Mouse (Mus musculus) stomach, postnatal 0 days (tissue): ENCODE measurements around the gene Fxn.

Source experiments
- CTCF ChIP-seq: IDR thresholded peaks from 2 replicates; pipeline ENCODE4 v1.5.1; 2016; ENCODE audit warnings: antibody characterized with exemption, low read depth, mild to moderate bottlenecking, moderate library complexity
- EP300 ChIP-seq: optimal IDR thresholded peaks from 2 replicates; pipeline ENCODE3; 2016; ENCODE audit warnings: antibody characterized with exemption

- TF ChIP-seq CTCF (no peak), EP300 (no peak)
Measured at GRCm38 (mm10) chr19:24271326-24271725, 9.1 kb downstream of the Fxn start.
